Mouse (Mus musculus): ENCODE measurements around the gene Phf2.

GRCm38 (mm10) chr13:48807481-48808031 is 63.4 kb downstream of the Phf2 start:
- TF ChIP-seq GATA1 (IDR thresholded peaks at IDR 0.05; ENCODE audit: borderline replicate concordance, low read length) (no peak), FLI1 (IDR thresholded peaks at IDR 0.05; ENCODE audit: low read length) (no peak)

All from megakaryocyte, embryonic 14.5 days (primary cell).